Mouse (Mus musculus): ENCODE measurements around the gene Flnb. TPM values are rescaled to one million over a fixed set of nuclear protein-coding genes. Genes with fewer than 3 reads are reported as not detected.
A peak's percentile ranks its signal among the peaks of the same experiment; 100 is the strongest.

Gene Flnb
- total and polyA plus RNA-seq, 3 experiments = 0.43 to 2.0 (median 1.8) TPM

DNA sequence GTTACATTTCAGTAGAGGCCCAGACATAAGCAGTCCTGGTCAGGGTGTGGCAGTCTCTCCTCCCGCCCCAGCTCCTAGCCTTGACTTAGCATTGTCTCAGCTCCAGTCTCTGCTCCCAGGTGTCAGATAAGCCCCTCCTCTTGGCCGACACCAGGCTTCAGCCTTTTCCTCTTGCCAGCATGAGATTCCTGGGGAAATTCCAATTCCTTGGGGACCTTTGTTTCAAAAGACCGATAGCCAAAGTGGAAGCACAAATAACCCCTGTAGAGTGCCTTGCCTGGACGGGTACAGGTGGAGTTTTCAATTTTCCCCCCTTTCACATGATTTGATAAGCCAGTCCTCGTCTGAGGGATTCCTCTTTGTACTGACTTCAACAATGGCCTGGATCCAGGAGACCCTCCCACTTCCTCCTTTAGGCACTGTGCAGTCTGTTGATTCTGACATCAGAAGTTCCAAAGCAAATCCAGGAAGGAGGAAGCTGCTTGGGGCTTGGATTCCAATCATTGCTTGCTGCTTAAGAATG lies 33.8 kb downstream of the Flnb start:
- DNase-seq (ENCODE audit: low spot score) (no peak), ATAC-seq (ENCODE audit: extremely low read depth, insufficient number of reproducible peaks, low FRiP score, poor library complexity, severe bottlenecking) (no peak)
- TF ChIP-seq TAL1 (conservative IDR thresholded peaks at IDR 0.05; ENCODE audit: low read depth, low read length) (no peak), CTCF (IDR thresholded peaks at IDR 0.05; ENCODE audit: low read depth, low read length) (no peak), GATA1 (IDR thresholded peaks at IDR 0.05; ENCODE audit: borderline replicate concordance, low read length) (no peak), GATA2 (IDR thresholded peaks at IDR 0.05; ENCODE audit: borderline replicate concordance, low read depth, low read length) (no peak), POLR2AphosphoS5 (IDR thresholded peaks at IDR 0.05; ENCODE audit: insufficient replicate concordance, low read depth, low read length) (no peak)
- H3K27me3 ChIP-seq (ENCODE audit: insufficient read depth, low read length) = peaks cover 11% of the 10 kb centered on the region
- H3K4me1 ChIP-seq (ENCODE audit: insufficient read depth, low read depth, low read length) = peaks cover 45% of the 10 kb centered on the region
- H3K4me3 ChIP-seq (ENCODE audit: low read depth, low read length) = no peak overlapping the region; the same call in 1 of the 2 replicates
- no peaks in the 10 kb centered on the region for H3K36me3 ChIP-seq (replicated peaks)
- no peaks in the 10 kb centered on the region for H3K9me3 ChIP-seq (replicated peaks)

DNA sequence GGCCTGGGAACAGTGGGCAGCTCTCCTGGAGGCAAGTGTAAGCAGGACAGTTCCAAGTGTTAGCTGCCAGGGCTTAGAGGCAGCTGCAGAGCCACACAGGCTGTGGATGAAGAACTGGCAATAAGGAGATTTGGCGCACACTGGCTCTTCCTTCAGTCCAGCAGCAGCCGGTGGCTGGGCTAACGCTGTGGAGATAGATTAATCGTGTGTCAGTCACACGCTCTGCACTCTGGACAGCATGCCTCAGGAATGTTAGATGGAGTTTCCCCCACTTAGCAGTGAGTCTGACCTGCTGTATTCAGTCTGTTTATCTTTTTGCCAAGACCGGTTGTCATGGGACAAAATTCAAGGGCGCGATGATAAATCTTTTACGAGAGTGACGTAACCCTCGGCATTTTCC lies 35.9 kb downstream of the Flnb start:
- H3K4me3 ChIP-seq (ENCODE audit: low read depth, low read length) = peak overlapping the region; percentile 24; the same call in 1 of the 2 replicates
- DNase-seq (ENCODE audit: low spot score) (no peak), ATAC-seq (ENCODE audit: extremely low read depth, insufficient number of reproducible peaks, low FRiP score, poor library complexity, severe bottlenecking) (peak; percentile 41)
- peaks cover 11% of the 10 kb centered on the region for H3K27me3 ChIP-seq (ENCODE audit: insufficient read depth, low read length)
- no peak for TF ChIP-seq GATA2 (IDR thresholded peaks at IDR 0.05; ENCODE audit: borderline replicate concordance, low read depth, low read length)
- H3K9me3 ChIP-seq (replicated peaks) = no peaks in the 10 kb centered on the region
- no peaks in the 10 kb centered on the region for H3K36me3 ChIP-seq (replicated peaks)
- H3K4me1 ChIP-seq (ENCODE audit: insufficient read depth, low read depth, low read length) = peaks cover 53% of the 10 kb centered on the region

DNA sequence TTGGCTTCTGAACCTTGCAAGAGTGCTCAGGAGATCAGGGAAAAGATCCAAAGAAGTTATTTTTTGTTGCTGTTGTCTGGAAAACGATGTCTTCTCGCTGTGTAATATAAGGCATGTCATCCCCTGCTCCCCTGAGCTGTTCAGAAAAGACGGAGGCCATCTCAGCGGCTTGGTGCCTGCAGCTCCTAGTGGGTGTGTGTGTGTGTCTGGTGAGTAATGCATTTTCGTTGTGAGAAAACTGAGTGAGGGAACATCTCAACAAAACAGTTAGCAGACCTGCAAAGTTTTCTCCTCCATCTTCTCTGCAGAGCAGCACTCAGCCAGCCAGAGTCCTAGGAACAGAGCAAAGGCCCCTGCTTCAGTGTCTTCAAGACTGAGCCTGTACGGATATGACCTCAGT lies 36.6 kb downstream of the Flnb start:
- H3K4me1 ChIP-seq (ENCODE audit: insufficient read depth, low read depth, low read length) = peaks cover 53% of the 10 kb centered on the region
- TF ChIP-seq GATA2 (IDR thresholded peaks at IDR 0.05; ENCODE audit: borderline replicate concordance, low read depth, low read length) = no peak
- TF ChIP-seq TAL1 (conservative IDR thresholded peaks at IDR 0.05; ENCODE audit: low read depth, low read length) = no peak
- no peak for TF ChIP-seq GATA1 (IDR thresholded peaks at IDR 0.05; ENCODE audit: borderline replicate concordance, low read length)
- TF ChIP-seq POLR2AphosphoS5 (IDR thresholded peaks at IDR 0.05; ENCODE audit: insufficient replicate concordance, low read depth, low read length) = no peak
- TF ChIP-seq CTCF (IDR thresholded peaks at IDR 0.05; ENCODE audit: low read depth, low read length) = no peak
- no peak for ATAC-seq (ENCODE audit: extremely low read depth, insufficient number of reproducible peaks, low FRiP score, poor library complexity, severe bottlenecking)

DNA sequence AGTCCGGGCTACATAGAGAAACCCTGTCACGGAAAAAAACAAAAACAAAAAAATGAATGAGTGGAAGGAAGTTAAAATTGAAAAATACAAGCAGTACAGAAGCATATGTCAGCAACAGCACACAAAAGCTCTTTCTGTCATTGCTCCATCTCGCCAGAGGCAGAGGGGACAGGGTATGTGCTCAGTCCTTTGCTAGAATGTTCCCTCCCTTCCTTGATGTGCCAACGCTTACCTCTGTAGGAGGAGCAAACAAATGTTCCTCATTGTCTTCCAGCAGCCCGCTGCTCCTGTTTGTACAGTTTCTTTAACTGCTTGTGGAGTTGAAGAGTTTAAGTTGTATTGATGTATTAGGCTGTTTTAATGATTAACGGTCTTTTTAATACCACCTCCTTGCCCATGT lies 37.3 kb downstream of the Flnb start:
- no peak for DNase-seq (ENCODE audit: low spot score)
- Histone ChIP-seq H3K27me3 (ENCODE audit: insufficient read depth, low read length) (peaks cover 11% of the 10 kb centered on the region), H3K4me3 (ENCODE audit: low read depth, low read length) (no peak overlapping the region), H3K4me1 (ENCODE audit: insufficient read depth, low read depth, low read length) (peaks cover 52% of the 10 kb centered on the region), H3K9me3 (replicated peaks) (no peaks in the 10 kb centered on the region), H3K36me3 (replicated peaks) (no peaks in the 10 kb centered on the region)
- ATAC-seq (ENCODE audit: extremely low read depth, insufficient number of reproducible peaks, low FRiP score, poor library complexity, severe bottlenecking) = no peak
- TF ChIP-seq CTCF (IDR thresholded peaks at IDR 0.05; ENCODE audit: low read depth, low read length) = no peak
- TF ChIP-seq GATA2 (IDR thresholded peaks at IDR 0.05; ENCODE audit: borderline replicate concordance, low read depth, low read length) = no peak
- TF ChIP-seq GATA1 (IDR thresholded peaks at IDR 0.05; ENCODE audit: borderline replicate concordance, low read length) = no peak
- TF ChIP-seq POLR2AphosphoS5 (IDR thresholded peaks at IDR 0.05; ENCODE audit: insufficient replicate concordance, low read depth, low read length) = no peak
- TF ChIP-seq TAL1 (conservative IDR thresholded peaks at IDR 0.05; ENCODE audit: low read depth, low read length) = no peak

More for the DNA sequence above, 36.6 kb downstream of the Flnb start:
- Histone ChIP-seq H3K36me3 (replicated peaks) (no peaks in the 10 kb centered on the region), H3K9me3 (replicated peaks) (no peaks in the 10 kb centered on the region), H3K4me3 (ENCODE audit: low read depth, low read length) (no peak overlapping the region), H3K27me3 (ENCODE audit: insufficient read depth, low read length) (peaks cover 11% of the 10 kb centered on the region)
- DNase-seq (ENCODE audit: low spot score) = no peak

DNA sequence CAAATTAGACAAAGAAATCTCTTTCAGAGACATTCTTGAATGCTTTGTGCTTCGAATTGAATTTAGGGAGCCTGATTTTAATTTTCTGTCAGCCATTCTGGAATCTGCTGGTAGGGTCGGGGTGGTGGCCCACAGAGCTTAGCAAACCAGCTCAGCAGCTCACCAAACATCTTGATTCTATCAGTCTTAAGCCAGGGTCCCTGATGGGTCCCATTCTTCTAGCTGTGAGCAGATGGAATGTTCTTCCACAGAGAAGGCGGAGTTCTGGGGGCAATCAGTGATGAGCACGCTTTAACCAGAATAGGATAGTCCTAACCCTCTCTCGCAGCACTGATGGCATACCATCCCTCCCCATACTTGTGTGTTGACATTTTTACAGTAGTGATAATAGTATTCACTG lies 37.7 kb downstream of the Flnb start:
- no peak overlapping the region for H3K4me3 ChIP-seq (ENCODE audit: low read depth, low read length)
- DNase-seq (ENCODE audit: low spot score) (no peak), ATAC-seq (ENCODE audit: extremely low read depth, insufficient number of reproducible peaks, low FRiP score, poor library complexity, severe bottlenecking) (no peak)
- H3K9me3 ChIP-seq (replicated peaks) = no peaks in the 10 kb centered on the region
- peaks cover 11% of the 10 kb centered on the region for H3K27me3 ChIP-seq (ENCODE audit: insufficient read depth, low read length)
- H3K4me1 ChIP-seq (ENCODE audit: insufficient read depth, low read depth, low read length) = peaks cover 52% of the 10 kb centered on the region
- no peaks in the 10 kb centered on the region for H3K36me3 ChIP-seq (replicated peaks)
- TF ChIP-seq POLR2AphosphoS5 (IDR thresholded peaks at IDR 0.05; ENCODE audit: insufficient replicate concordance, low read depth, low read length) (no peak), GATA2 (IDR thresholded peaks at IDR 0.05; ENCODE audit: borderline replicate concordance, low read depth, low read length) (no peak), CTCF (IDR thresholded peaks at IDR 0.05; ENCODE audit: low read depth, low read length) (no peak), TAL1 (conservative IDR thresholded peaks at IDR 0.05; ENCODE audit: low read depth, low read length) (no peak), GATA1 (IDR thresholded peaks at IDR 0.05; ENCODE audit: borderline replicate concordance, low read length) (no peak)

DNA sequence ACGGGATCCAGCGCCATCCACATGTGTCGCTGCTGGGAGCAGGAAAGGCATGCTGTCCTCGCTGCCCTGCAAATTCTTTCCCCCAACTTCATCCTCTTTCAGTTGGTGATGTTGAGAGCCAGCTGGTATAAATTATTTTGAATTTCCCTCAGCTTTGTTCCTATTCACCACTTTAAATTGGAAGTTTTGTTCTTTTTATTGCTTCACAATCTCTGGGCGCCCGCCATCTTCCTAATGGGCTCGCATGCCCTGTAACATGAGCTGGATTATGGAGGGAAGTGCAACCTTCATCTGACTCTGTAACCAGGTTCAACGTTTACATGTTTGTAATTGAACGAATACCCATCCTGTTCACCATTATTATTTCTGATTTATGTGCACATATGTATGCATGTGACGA lies 38.6 kb downstream of the Flnb start:
- Histone ChIP-seq H3K27me3 (ENCODE audit: insufficient read depth, low read length) (peaks cover 11% of the 10 kb centered on the region), H3K4me3 (ENCODE audit: low read depth, low read length) (no peak overlapping the region), H3K4me1 (ENCODE audit: insufficient read depth, low read depth, low read length) (peaks cover 52% of the 10 kb centered on the region), H3K9me3 (replicated peaks) (no peaks in the 10 kb centered on the region), H3K36me3 (replicated peaks) (no peaks in the 10 kb centered on the region)
- no peak for ATAC-seq (ENCODE audit: extremely low read depth, insufficient number of reproducible peaks, low FRiP score, poor library complexity, severe bottlenecking)
- no peak for DNase-seq (ENCODE audit: low spot score)
- TF ChIP-seq CTCF (IDR thresholded peaks at IDR 0.05; ENCODE audit: low read depth, low read length) (no peak), POLR2AphosphoS5 (IDR thresholded peaks at IDR 0.05; ENCODE audit: insufficient replicate concordance, low read depth, low read length) (no peak), GATA2 (IDR thresholded peaks at IDR 0.05; ENCODE audit: borderline replicate concordance, low read depth, low read length) (no peak), TAL1 (conservative IDR thresholded peaks at IDR 0.05; ENCODE audit: low read depth, low read length) (no peak), GATA1 (IDR thresholded peaks at IDR 0.05; ENCODE audit: borderline replicate concordance, low read length) (no peak)

Measured in G1E (cell line).